Mouse (Mus musculus): ENCODE measurements around the gene Eif4a1.

- peak; percentile 100 for TF ChIP-seq POLR2AphosphoS2 (IDR thresholded peaks at IDR 0.05; ENCODE audit: low read length)
- TF ChIP-seq MAFK (IDR thresholded peaks at IDR 0.05; ENCODE audit: borderline replicate concordance, low read depth, low read length) = no peak
- no peak for TF ChIP-seq ZNF384 (IDR thresholded peaks at IDR 0.05; ENCODE audit: low read depth, low read length)
- TF ChIP-seq E2F4 (IDR thresholded peaks at IDR 0.05; ENCODE audit: borderline replicate concordance, low read depth, low read length) = no peak
- TF ChIP-seq TAL1 (IDR thresholded peaks at IDR 0.05; ENCODE audit: low read length) = no peak
- TF ChIP-seq CTCF (IDR thresholded peaks at IDR 0.05 in 2 of 3, conservative IDR thresholded peaks at IDR 0.05 in 1 of 3; ENCODE audit: control insufficient read depth in 1 of 3, insufficient read depth in 1 of 3, low read depth in 2 of 3, low read length in 3 of 3, poor library complexity in 1 of 3, severe bottlenecking in 1 of 3) = no peak
- peak; percentile 100 for TF ChIP-seq MYC (IDR thresholded peaks at IDR 0.05; ENCODE audit: low read depth, low read length)
- no peak for TF ChIP-seq ZC3H11A (IDR thresholded peaks at IDR 0.05; ENCODE audit: low read depth, low read length)
- peak in 1 of 2 experiments; percentile 44; a peak in 2 of 4 replicates for TF ChIP-seq EP300 (IDR thresholded peaks at IDR 0.05; ENCODE audit: low read depth in 1 of 2, low read length in 2 of 2)
- TF ChIP-seq ZMIZ1 (IDR thresholded peaks at IDR 0.05; ENCODE audit: low read depth, low read length) = peak; percentile 100
Measured at GRCm38 (mm10) chr11:69672211-69672706, at the start of gene Eif4a1.

Data from MEL (cell line).